Mouse (Mus musculus) MEL (cell line): ENCODE results near the gene Pde1c.

Experiments
- BHLHE40 ChIP-seq: IDR thresholded peaks from 2 replicates; pipeline ENCODE4 v1.6.1; 2012; ENCODE audit warnings: low read depth, mild to moderate bottlenecking, inconsistent platforms, low read length, improper control_type of control experiment, borderline replicate concordance
- CTCF ChIP-seq, 3 experiments: IDR thresholded peaks in 2 of 3; conservative IDR thresholded peaks in 1 of 3; 2 replicates each; pipeline ENCODE4 v1.5.1; 2011 to 2012; ENCODE audit warnings: low read length in 3 of 3, low read depth in 2 of 3, mild to moderate bottlenecking in 2 of 3, improper control_type of control experiment in 1 of 3, inconsistent platforms in 1 of 3, mixed read lengths in 1 of 3, moderate library complexity in 1 of 3; ENCODE audit not compliant: control insufficient read depth in 1 of 3, insufficient read depth in 1 of 3, poor library complexity in 1 of 3, severe bottlenecking in 1 of 3
- GABPA ChIP-seq: IDR thresholded peaks from 2 replicates; pipeline ENCODE4 v1.6.1; 2012; ENCODE audit warnings: low read depth, mild to moderate bottlenecking, inconsistent platforms, low read length, improper control_type of control experiment, moderate library complexity
- HCFC1 ChIP-seq: IDR thresholded peaks from 2 replicates; pipeline ENCODE4 v1.6.1; 2012; ENCODE audit warnings: low read depth, mild to moderate bottlenecking, inconsistent platforms, low read length, improper control_type of control experiment, moderate library complexity
- MYB ChIP-seq: IDR thresholded peaks from 2 replicates; pipeline ENCODE4 v1.6.1; 2011; ENCODE audit warnings: mild to moderate bottlenecking, low read depth, low read length, improper control_type of control experiment
- POLR2A ChIP-seq, 2 experiments: IDR thresholded peaks; 2 replicates each; pipeline ENCODE4 v1.6.1; 2011 to 2012; ENCODE audit warnings: low read length in 2 of 2, mild to moderate bottlenecking in 2 of 2, control low read depth in 1 of 2, improper control_type of control experiment in 1 of 2, low read depth in 1 of 2, moderate library complexity in 1 of 2; ENCODE audit not compliant: control insufficient read depth in 1 of 2, insufficient read depth in 1 of 2, poor library complexity in 1 of 2
- POLR2AphosphoS5 ChIP-seq: IDR thresholded peaks from 2 replicates; pipeline ENCODE4 v1.6.1; 2012; ENCODE audit warnings: low read depth, borderline replicate concordance, mild to moderate bottlenecking, inconsistent platforms, low read length, moderate library complexity, mixed read lengths
- TBP ChIP-seq: IDR thresholded peaks from 2 replicates; pipeline ENCODE4 v1.8.0; 2011; ENCODE audit warnings: low read depth, low read length, improper control_type of control experiment
- USF2 ChIP-seq, 2 experiments: IDR thresholded peaks; 2 replicates each; pipeline ENCODE4 v1.6.1; 2011 to 2012; ENCODE audit warnings: improper control_type of control experiment in 2 of 2, low read length in 2 of 2, borderline replicate concordance in 1 of 2, inconsistent platforms in 1 of 2, low read depth in 1 of 2, mild to moderate bottlenecking in 1 of 2; ENCODE audit not compliant: insufficient read depth in 1 of 2
- ZKSCAN1 ChIP-seq: IDR thresholded peaks from 2 replicates; pipeline ENCODE4 v1.6.1; 2012; ENCODE audit warnings: low read depth, mild to moderate bottlenecking, inconsistent platforms, low read length, improper control_type of control experiment, moderate library complexity

DNA sequence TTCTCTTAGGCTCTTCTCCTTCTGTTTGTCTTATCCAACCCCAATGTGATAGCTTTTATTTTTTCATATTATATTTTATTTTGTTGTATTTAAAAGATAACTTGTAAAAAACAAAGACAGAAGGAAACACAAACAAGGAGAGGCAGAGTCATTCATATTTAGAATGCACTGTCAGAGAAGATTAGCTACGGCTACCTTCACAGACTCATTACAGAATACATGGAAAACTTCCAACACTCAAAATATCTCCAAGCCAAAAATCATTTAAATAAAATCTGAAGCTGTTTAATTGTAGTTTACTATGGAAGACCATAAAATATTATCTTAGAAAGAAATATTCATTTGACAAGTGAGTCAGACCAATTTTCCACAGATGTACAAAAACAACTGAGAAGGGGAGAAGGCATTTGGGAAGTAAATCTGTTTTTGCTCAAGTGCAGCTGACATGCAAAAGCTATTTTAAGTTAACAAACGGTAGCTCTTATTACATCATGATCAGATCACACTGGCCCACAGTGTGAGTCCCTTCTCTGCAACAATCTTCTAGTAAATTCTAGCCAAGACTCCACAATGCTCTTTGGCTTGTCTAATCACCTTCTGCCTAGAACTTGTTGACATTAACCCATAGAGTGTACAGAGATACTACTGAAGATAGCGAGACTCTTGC lies 438.3 kb downstream of the Pde1c start:
- TF ChIP-seq MYB: no peak
- TF ChIP-seq GABPA: no peak
- no peak for TF ChIP-seq POLR2AphosphoS5
- no peak for TF ChIP-seq POLR2A (IDR thresholded peaks at IDR 0.05; ENCODE audit: control insufficient read depth in 1 of 2, insufficient read depth in 1 of 2, low read depth in 1 of 2, low read length in 2 of 2, poor library complexity in 1 of 2)
- TF ChIP-seq USF2 (IDR thresholded peaks at IDR 0.05; ENCODE audit: borderline replicate concordance in 1 of 2, insufficient read depth in 1 of 2, low read depth in 1 of 2, low read length in 2 of 2): no peak
- no peak for TF ChIP-seq HCFC1
- no peak for TF ChIP-seq BHLHE40
- no peak for TF ChIP-seq CTCF (IDR thresholded peaks at IDR 0.05 in 2 of 3, conservative IDR thresholded peaks at IDR 0.05 in 1 of 3; ENCODE audit: control insufficient read depth in 1 of 3, insufficient read depth in 1 of 3, low read depth in 2 of 3, low read length in 3 of 3, poor library complexity in 1 of 3, severe bottlenecking in 1 of 3)
- TF ChIP-seq ZKSCAN1: no peak
- TF ChIP-seq TBP: no peak
